Mouse (Mus musculus) C2C12 (cell line): ENCODE measurements around the gene Fmod. TPM values are rescaled to one million over a fixed set of nuclear protein-coding genes. Genes with fewer than 3 reads are reported as not detected.

Experiments used
- H3K27me3 ChIP-seq: one replicate; pipeline ENCODE4 v1.6.1; 2011; ENCODE audit not compliant: control insufficient read depth, insufficient read depth, insufficient read length
- H3K36me3 ChIP-seq: one replicate; pipeline ENCODE4 v1.6.1; 2011; ENCODE audit not compliant: control insufficient read depth, insufficient read depth
- H3K4me3 ChIP-seq: one replicate; pipeline ENCODE4 v1.5.1; 2011; ENCODE audit warnings: mild to moderate bottlenecking, control low read depth; ENCODE audit not compliant: poor library complexity, insufficient read depth, severe bottlenecking
- H3K79me2 ChIP-seq: one replicate; pipeline ENCODE4 v1.6.1; 2011; ENCODE audit not compliant: control insufficient read depth, insufficient read depth
- H3K79me3 ChIP-seq: one replicate; pipeline ENCODE4 v1.6.1; 2011; ENCODE audit warnings: low read depth, control low read depth
- H3ac ChIP-seq: one replicate; pipeline ENCODE3; 2011; ENCODE audit warnings: low read depth; ENCODE audit not compliant: control insufficient read depth, insufficient read length
- CEBPB ChIP-seq: IDR thresholded peaks from one replicate; pipeline ENCODE4 v1.6.1; 2011; ENCODE audit warnings: low read depth, mild to moderate bottlenecking, control low read depth, moderate library complexity
- CTCF ChIP-seq: IDR thresholded peaks from one replicate; pipeline ENCODE4 v1.5.1; 2011; ENCODE audit not compliant: control insufficient read depth, insufficient read depth, insufficient read length
- FOSL1 ChIP-seq: IDR thresholded peaks from one replicate; pipeline ENCODE4 v1.8.0; 2011; ENCODE audit warnings: mild to moderate bottlenecking, low read length; ENCODE audit not compliant: poor library complexity, insufficient read depth, severe bottlenecking
- MAX ChIP-seq: IDR thresholded peaks from one replicate; pipeline ENCODE4 v1.6.1; 2011; ENCODE audit warnings: mild to moderate bottlenecking, control low read depth
- MYOD1 ChIP-seq: IDR thresholded peaks from one replicate; pipeline ENCODE4 v1.6.1; 2011; ENCODE audit warnings: low read depth; ENCODE audit not compliant: control insufficient read depth, insufficient read length
- MYOG ChIP-seq: IDR thresholded peaks from one replicate; pipeline ENCODE4 v1.6.1; 2011; ENCODE audit not compliant: control insufficient read depth, insufficient read length; ENCODE audit errors: extremely low read depth
- USF1 ChIP-seq: IDR thresholded peaks from one replicate; pipeline ENCODE4 v1.6.1; 2011; ENCODE audit warnings: low read depth, mild to moderate bottlenecking, control low read depth, moderate library complexity
- polyA plus RNA-seq: library from polyadenylated mRNA; unstranded; fragments of >200 nt; fragmentation: generic; extraction: Trizol; gene quantifications from one replicate; pipeline ENCODE4 v1.2.1, GENCODE M21; 2012; ENCODE audit warnings: missing spikeins

The Fmod gene
- polyA plus RNA-seq, 1 experiment: 0.53 TPM

DNA sequence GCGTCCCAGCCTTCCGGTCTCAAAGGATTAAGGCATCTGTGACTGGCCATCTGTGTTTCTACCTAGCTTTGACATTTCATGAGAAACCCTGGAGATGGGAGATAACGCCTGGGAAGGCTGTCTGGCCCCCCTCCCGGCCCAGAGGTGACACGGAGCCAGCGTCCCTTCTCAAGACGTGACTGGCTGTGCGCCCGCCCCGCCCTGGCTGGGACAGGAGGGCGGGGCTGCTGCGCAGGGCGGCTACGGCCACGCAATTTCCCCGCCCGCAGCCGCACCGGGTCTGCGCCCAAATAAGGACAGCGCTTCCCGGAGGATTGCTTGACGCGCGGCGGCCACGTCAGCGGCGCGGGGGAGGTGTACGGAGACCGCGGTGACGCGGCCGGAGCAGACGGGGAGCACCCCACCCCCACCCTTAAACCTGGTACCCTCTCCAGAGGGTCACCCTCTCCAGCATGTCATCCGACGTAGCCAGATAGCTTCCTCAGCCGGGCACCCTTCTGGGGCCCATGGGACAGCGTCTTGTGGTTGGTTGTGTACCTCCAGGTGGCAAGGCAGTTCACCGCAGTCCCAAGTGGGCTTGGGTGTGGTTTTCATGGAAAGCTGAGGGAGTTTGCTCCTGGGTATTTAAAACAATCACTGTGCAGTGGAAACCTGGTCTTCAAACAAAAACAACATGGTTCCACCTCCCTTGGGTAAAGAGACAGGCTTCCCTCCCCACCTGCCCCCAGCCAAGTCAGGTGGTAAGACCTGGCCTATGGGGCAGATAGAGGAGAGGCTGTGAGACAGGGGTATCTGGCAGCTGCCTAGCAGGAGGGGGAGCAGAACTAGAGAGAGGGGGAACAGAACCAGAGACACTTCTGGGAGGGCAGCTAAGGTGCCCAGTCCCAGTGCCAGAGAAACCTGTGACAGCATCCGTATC lies 56.1 kb downstream of the Fmod start:
- H3K79me3 ChIP-seq: no peaks in the 10 kb centered on the region
- no peaks in the 10 kb centered on the region for H3K79me2 ChIP-seq
- H3ac ChIP-seq: peak overlapping the region; percentile 50
- peak overlapping the region; percentile 6 for H3K4me3 ChIP-seq
- no peaks in the 10 kb centered on the region for H3K36me3 ChIP-seq
- no peaks in the 10 kb centered on the region for H3K27me3 ChIP-seq
- no peak for TF ChIP-seq MAX
- no peak for TF ChIP-seq CEBPB
- TF ChIP-seq USF1: no peak
- TF ChIP-seq MYOG: no peak
- TF ChIP-seq CTCF: no peak
- TF ChIP-seq FOSL1: no peak
- TF ChIP-seq MYOD1: no peak

GRCm38 (mm10) chr1:134093771-134094526 lies 56.9 kb downstream of the Fmod start:
- TF ChIP-seq MAX: no peak
- TF ChIP-seq MYOD1: no peak
- no peak for TF ChIP-seq CEBPB
- no peaks in the 10 kb centered on the region for H3K36me3 ChIP-seq
- no peaks in the 10 kb centered on the region for H3K27me3 ChIP-seq
- H3K79me2 ChIP-seq: no peaks in the 10 kb centered on the region
- H3K4me3 ChIP-seq: no peak overlapping the region
- H3K79me3 ChIP-seq: no peaks in the 10 kb centered on the region
- no peak overlapping the region for H3ac ChIP-seq

DNA sequence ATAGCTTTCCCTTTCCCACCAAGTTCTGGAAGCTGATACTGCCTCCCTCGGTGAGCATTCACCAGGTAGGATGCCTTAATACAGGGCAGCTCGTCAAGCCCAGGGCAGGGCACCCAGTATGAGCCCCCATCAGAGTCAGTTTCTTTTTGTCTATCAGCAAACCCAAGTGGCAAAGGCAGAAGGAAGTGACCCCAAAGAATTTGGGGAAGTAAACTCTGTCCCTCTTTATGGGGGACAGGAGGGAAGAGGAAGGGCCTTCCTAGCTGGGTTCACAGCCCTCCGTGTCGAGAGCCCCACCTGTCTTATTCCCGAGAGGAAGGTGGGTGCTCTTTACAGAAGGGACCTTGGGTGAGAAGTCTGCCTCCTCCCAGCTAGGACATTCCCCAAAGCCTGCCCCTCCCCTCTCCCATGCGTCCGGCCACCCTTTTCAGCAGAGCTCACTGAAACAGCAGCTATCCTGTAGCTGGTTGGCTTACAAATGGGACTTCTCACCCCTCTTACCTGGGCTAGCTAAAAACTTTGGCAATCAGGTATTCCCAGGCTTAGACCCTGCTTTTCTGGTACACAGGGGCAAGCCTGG lies 58.1 kb downstream of the Fmod start:
- Histone ChIP-seq H3ac (no peak overlapping the region), H3K79me3 (no peaks in the 10 kb centered on the region), H3K27me3 (no peaks in the 10 kb centered on the region), H3K36me3 (no peaks in the 10 kb centered on the region), H3K79me2 (no peaks in the 10 kb centered on the region), H3K4me3 (no peak overlapping the region)
- TF ChIP-seq MAX (no peak), FOSL1 (no peak), MYOG (no peak), CTCF (no peak)

GRCm38 (mm10) chr1:134095721-134096120 lies 58.7 kb downstream of the Fmod start:
- no peaks in the 10 kb centered on the region for H3K36me3 ChIP-seq
- TF ChIP-seq USF1 (no peak), FOSL1 (no peak), MYOG (no peak), CEBPB (no peak), MYOD1 (no peak), CTCF (no peak), MAX (no peak)
- no peak overlapping the region for H3K4me3 ChIP-seq
- H3K79me3 ChIP-seq: no peaks in the 10 kb centered on the region
- H3ac ChIP-seq: no peak overlapping the region
- no peaks in the 10 kb centered on the region for H3K79me2 ChIP-seq
- H3K27me3 ChIP-seq: no peaks in the 10 kb centered on the region

DNA sequence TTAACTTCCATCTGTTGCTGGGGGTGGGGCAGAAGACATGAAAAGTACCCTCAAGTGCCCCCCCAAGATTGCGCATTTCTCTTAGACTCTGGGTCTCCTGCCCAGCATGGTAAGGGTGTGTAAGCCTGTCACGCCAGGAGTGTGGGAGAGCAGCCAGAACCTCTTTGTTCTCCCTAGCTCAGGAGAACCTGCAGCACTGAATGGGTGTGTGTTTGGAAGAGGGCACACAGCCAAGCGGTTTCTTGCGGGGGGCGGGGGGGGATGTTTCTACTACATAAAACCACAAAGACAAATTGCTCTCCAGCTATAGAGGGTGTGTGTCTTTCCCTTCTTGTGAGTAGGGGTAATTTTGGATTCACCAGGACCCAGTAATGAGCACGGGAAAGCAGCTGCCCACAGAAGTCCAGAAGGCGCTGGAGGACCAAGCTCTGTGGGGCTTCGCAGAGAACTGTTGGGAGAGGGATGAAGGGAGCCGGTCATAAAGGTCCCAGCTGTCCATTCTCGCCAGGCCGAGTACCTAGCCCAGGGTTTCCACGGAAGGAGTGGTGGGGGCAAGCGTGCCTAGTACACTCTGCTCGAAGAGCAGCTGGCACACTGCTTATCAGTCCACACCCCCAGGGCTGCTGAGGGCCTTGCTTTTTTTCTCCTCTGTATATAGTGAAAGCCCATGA lies 59.3 kb downstream of the Fmod start:
- H3K79me3 ChIP-seq: no peaks in the 10 kb centered on the region
- H3K27me3 ChIP-seq: no peaks in the 10 kb centered on the region
- no peaks in the 10 kb centered on the region for H3K79me2 ChIP-seq
- H3K4me3 ChIP-seq: no peak overlapping the region
- no peak overlapping the region for H3ac ChIP-seq
- TF ChIP-seq MYOG (no peak), MAX (no peak), FOSL1 (no peak), CEBPB (no peak), MYOD1 (no peak), USF1 (no peak)
- H3K36me3 ChIP-seq: no peaks in the 10 kb centered on the region
